Mouse (Mus musculus): Measurements from ENCODE around the gene Rpl18. TPM values are rescaled to one million over a fixed set of nuclear protein-coding genes. Genes with fewer than 3 reads are reported as not detected.

The Rpl18 gene
- polyA plus RNA-seq, 1 experiment from 2014 or later: 1,062 TPM

- Histone ChIP-seq H3K9ac (no peak overlapping the region), H3K27ac (replicated peaks) (peak overlapping the region; percentile 79), H3K4me3 (replicated peaks) (peak overlapping the region; percentile 22), H3K4me2 (replicated peaks) (peak overlapping the region; percentile 39), H3K27me3 (no peaks in the 10 kb centered on the region), H3K4me1 (peaks cover 48% of the 10 kb centered on the region), H3K9me3 (replicated peaks) (no peaks in the 10 kb centered on the region), H3K36me3 (no peaks in the 10 kb centered on the region)
- no peak for ATAC-seq (ENCODE audit: insufficient number of reproducible peaks, low FRiP score, low TSS enrichment, low read depth)
- WGBS: 27% methylated on average over 10 of the region's 10 CpGs
Measured at GRCm38 (mm10) chr7:45685811-45686210, 29.4 kb upstream of the Rpl18 start.

- no peak for ATAC-seq (ENCODE audit: insufficient number of reproducible peaks, low FRiP score, low TSS enrichment, low read depth)
- no peaks in the 10 kb centered on the region for H3K9me3 ChIP-seq (replicated peaks)
- H3K4me3 ChIP-seq (replicated peaks): no peak overlapping the region
- no peak overlapping the region for H3K4me2 ChIP-seq (replicated peaks)
- H3K27me3 ChIP-seq: no peaks in the 10 kb centered on the region
- no peak overlapping the region for H3K27ac ChIP-seq (replicated peaks)
- H3K36me3 ChIP-seq: no peaks in the 10 kb centered on the region
- no peak overlapping the region for H3K9ac ChIP-seq
- 60% methylated on average over 3 of the region's 3 CpGs for WGBS
- H3K4me1 ChIP-seq: peaks cover 48% of the 10 kb centered on the region
Measured at GRCm38 (mm10) chr7:45686841-45687240, 28.4 kb upstream of the Rpl18 start.

GRCm38 (mm10) chr7:45689099-45689498 is 26.2 kb upstream of the Rpl18 start:
- Histone ChIP-seq H3K9ac (no peak overlapping the region), H3K4me3 (replicated peaks) (no peak overlapping the region), H3K4me1 (peaks cover 32% of the 10 kb centered on the region), H3K27ac (replicated peaks) (no peak overlapping the region), H3K9me3 (replicated peaks) (no peaks in the 10 kb centered on the region), H3K36me3 (no peaks in the 10 kb centered on the region), H3K4me2 (replicated peaks) (no peak overlapping the region), H3K27me3 (no peaks in the 10 kb centered on the region)
- 55% methylated on average over 6 of the region's 6 CpGs for WGBS
- ATAC-seq (ENCODE audit: insufficient number of reproducible peaks, low FRiP score, low TSS enrichment, low read depth): no peak

- no peak overlapping the region for H3K4me2 ChIP-seq (replicated peaks)
- H3K27ac ChIP-seq (replicated peaks): no peak overlapping the region
- peaks cover 31% of the 10 kb centered on the region for H3K4me1 ChIP-seq
- no peak for ATAC-seq (ENCODE audit: insufficient number of reproducible peaks, low FRiP score, low TSS enrichment, low read depth)
- H3K4me3 ChIP-seq (replicated peaks): no peak overlapping the region
- H3K27me3 ChIP-seq: no peaks in the 10 kb centered on the region
- H3K9me3 ChIP-seq (replicated peaks): no peaks in the 10 kb centered on the region
- no peak overlapping the region for H3K9ac ChIP-seq
- no peaks in the 10 kb centered on the region for H3K36me3 ChIP-seq
- WGBS: 74% methylated on average over 11 of the region's 11 CpGs
Measured at GRCm38 (mm10) chr7:45689800-45690199, 25.5 kb upstream of the Rpl18 start.

GRCm38 (mm10) chr7:45692364-45692763 is 22.9 kb upstream of the Rpl18 start:
- H3K4me3 ChIP-seq (replicated peaks): no peak overlapping the region
- ATAC-seq (ENCODE audit: insufficient number of reproducible peaks, low FRiP score, low TSS enrichment, low read depth): no peak
- WGBS: 85% methylated on average over 2 of the region's 2 CpGs
- H3K27me3 ChIP-seq: no peaks in the 10 kb centered on the region
- no peak overlapping the region for H3K9ac ChIP-seq
- no peak overlapping the region for H3K4me2 ChIP-seq (replicated peaks)
- no peaks in the 10 kb centered on the region for H3K36me3 ChIP-seq
- no peak overlapping the region for H3K27ac ChIP-seq (replicated peaks)
- H3K4me1 ChIP-seq: peaks cover 17% of the 10 kb centered on the region
- H3K9me3 ChIP-seq (replicated peaks): no peaks in the 10 kb centered on the region

GRCm38 (mm10) chr7:45693921-45694591 is 21.2 kb upstream of the Rpl18 start, which contains the start of gene Sec1:
Sec1 (minus strand) TSS chr7:45694402.
- H3K9ac ChIP-seq: no peak within 1 kb of the TSS
- H3K36me3 ChIP-seq: no peaks in the 10 kb centered on the region
- 92% methylated on average over 50 of the region's 50 CpGs for WGBS
- peak within 1 kb of the TSS; percentile 83 for H3K27ac ChIP-seq (replicated peaks)
- H3K9me3 ChIP-seq (replicated peaks): no peaks in the 10 kb centered on the region
- peaks cover 17% of the 10 kb centered on the region for H3K4me1 ChIP-seq
- H3K4me3 ChIP-seq (replicated peaks): no peak within 1 kb of the TSS
- H3K4me2 ChIP-seq (replicated peaks): no peak within 1 kb of the TSS
- peaks cover 8% of the 10 kb centered on the region for H3K27me3 ChIP-seq
- no peak for ATAC-seq (ENCODE audit: insufficient number of reproducible peaks, low FRiP score, low TSS enrichment, low read depth)

- peak; percentile 53 for ATAC-seq (ENCODE audit: insufficient number of reproducible peaks, low FRiP score, low TSS enrichment, low read depth)
- 20% methylated on average over 6 of the region's 6 CpGs for WGBS
- H3K4me1 ChIP-seq: peaks cover 27% of the 10 kb centered on the region
- H3K4me2 ChIP-seq (replicated peaks): no peak overlapping the region
- H3K27me3 ChIP-seq: peaks cover 18% of the 10 kb centered on the region
- no peak overlapping the region for H3K9ac ChIP-seq
- no peaks in the 10 kb centered on the region for H3K36me3 ChIP-seq
- no peak overlapping the region for H3K4me3 ChIP-seq (replicated peaks)
- H3K27ac ChIP-seq (replicated peaks): peak overlapping the region; percentile 83
- H3K9me3 ChIP-seq (replicated peaks): no peaks in the 10 kb centered on the region
Measured at GRCm38 (mm10) chr7:45695098-45695497, 20.2 kb upstream of the Rpl18 start.

GRCm38 (mm10) chr7:45697894-45698293 is 17.4 kb upstream of the Rpl18 start:
- H3K4me3 ChIP-seq (replicated peaks): no peak overlapping the region
- H3K4me1 ChIP-seq: peaks cover 39% of the 10 kb centered on the region
- H3K9ac ChIP-seq: no peak overlapping the region
- no peaks in the 10 kb centered on the region for H3K9me3 ChIP-seq (replicated peaks)
- no peak for ATAC-seq (ENCODE audit: insufficient number of reproducible peaks, low FRiP score, low TSS enrichment, low read depth)
- no peak overlapping the region for H3K27ac ChIP-seq (replicated peaks)
- peaks cover 24% of the 10 kb centered on the region for H3K27me3 ChIP-seq
- 79% methylated on average over 7 of the region's 7 CpGs for WGBS
- no peaks in the 10 kb centered on the region for H3K36me3 ChIP-seq
- no peak overlapping the region for H3K4me2 ChIP-seq (replicated peaks)

GRCm38 (mm10) chr7:45699523-45700141 is 15.6 kb upstream of the Rpl18 start, which contains the start of gene Car11:
Car11 (plus strand) TSS chr7:45699843.
- H3K4me3 ChIP-seq (replicated peaks): peak within 1 kb of the TSS; percentile 47
- peaks cover 24% of the 10 kb centered on the region for H3K27me3 ChIP-seq
- ATAC-seq (ENCODE audit: insufficient number of reproducible peaks, low FRiP score, low TSS enrichment, low read depth): no peak
- WGBS: 2% methylated on average over 36 of the region's 36 CpGs
- H3K27ac ChIP-seq (replicated peaks): peak within 1 kb of the TSS; percentile 39; the same call in 1 of the 2 replicates
- peak within 1 kb of the TSS; percentile 35 for H3K9ac ChIP-seq
- no peaks in the 10 kb centered on the region for H3K36me3 ChIP-seq
- H3K4me2 ChIP-seq (replicated peaks): peak within 1 kb of the TSS; percentile 90
- peaks cover 45% of the 10 kb centered on the region for H3K4me1 ChIP-seq
- no peaks in the 10 kb centered on the region for H3K9me3 ChIP-seq (replicated peaks)

GRCm38 (mm10) chr7:45700301-45701015 is 14.8 kb upstream of the Rpl18 start:
- H3K27me3 ChIP-seq: peaks cover 24% of the 10 kb centered on the region
- H3K4me2 ChIP-seq (replicated peaks): peak overlapping the region; percentile 90
- peak overlapping the region; percentile 35 for H3K9ac ChIP-seq
- WGBS: 1% methylated on average over 20 of the region's 20 CpGs
- no peaks in the 10 kb centered on the region for H3K9me3 ChIP-seq (replicated peaks)
- no peaks in the 10 kb centered on the region for H3K36me3 ChIP-seq
- ATAC-seq (ENCODE audit: insufficient number of reproducible peaks, low FRiP score, low TSS enrichment, low read depth): no peak
- H3K4me3 ChIP-seq (replicated peaks): peak overlapping the region; percentile 47
- peaks cover 43% of the 10 kb centered on the region for H3K4me1 ChIP-seq
- H3K27ac ChIP-seq (replicated peaks): peak overlapping the region; percentile 39; the same call in 1 of the 2 replicates

- H3K36me3 ChIP-seq: no peaks in the 10 kb centered on the region
- peaks cover 24% of the 10 kb centered on the region for H3K27me3 ChIP-seq
- no peak for ATAC-seq (ENCODE audit: insufficient number of reproducible peaks, low FRiP score, low TSS enrichment, low read depth)
- peak overlapping the region; percentile 90 for H3K4me2 ChIP-seq (replicated peaks)
- H3K9ac ChIP-seq: peak overlapping the region; percentile 28; the same call in 1 of the 2 replicates
- no peaks in the 10 kb centered on the region for H3K9me3 ChIP-seq (replicated peaks)
- 26% methylated on average over 11 of the region's 11 CpGs for WGBS
- H3K4me3 ChIP-seq (replicated peaks): peak overlapping the region; percentile 47
- H3K27ac ChIP-seq (replicated peaks): 0 out of 2 replicates have a peak overlapping the region, but pooled peaks have one; percentile 44
- peaks cover 45% of the 10 kb centered on the region for H3K4me1 ChIP-seq
Measured at GRCm38 (mm10) chr7:45701072-45701471, 14.2 kb upstream of the Rpl18 start.
